Mouse (Mus musculus) embryonic facial prominence, embryonic 10.5 days (tissue): ENCODE results near the gene Gm21800. TPM values are rescaled to one million over a fixed set of nuclear protein-coding genes. Genes with fewer than 3 reads are reported as not detected.
"Not testable (repeated sequence)": the region's sequence is repeated elsewhere in the genome, so short reads cannot be mapped to it uniquely, and the experiment has no call there.

Experiments used
- DNase-seq: peaks from one replicate; pipeline ENCODE4 v3.0.0-alpha.2; 2017; ENCODE audit warnings: low spot score
- H3K27ac ChIP-seq: fragments of 300-500 bp; sonication (generic); replicated peaks from 2 replicates; pipeline ENCODE4 v1.5.1; 2016; ENCODE audit warnings: mild to moderate bottlenecking
- H3K27me3 ChIP-seq: fragments of 300-500 bp; sonication (generic); replicated peaks from 2 replicates; pipeline ENCODE4 v1.6.1; 2016; ENCODE audit warnings: low read depth, mild to moderate bottlenecking; ENCODE audit not compliant: poor library complexity, severe bottlenecking
- H3K36me3 ChIP-seq: fragments of 300-500 bp; sonication (generic); replicated peaks from 2 replicates; pipeline ENCODE4 v1.6.1; 2016; ENCODE audit warnings: mild to moderate bottlenecking, moderate library complexity
- H3K4me1 ChIP-seq: fragments of 300-500 bp; sonication (generic); 2 replicates; pipeline ENCODE4 v1.6.1; 2016
- H3K4me3 ChIP-seq: fragments of 300-500 bp; sonication (generic); 2 replicates; pipeline ENCODE4 v1.5.1; 2016; ENCODE audit warnings: mild to moderate bottlenecking, moderate library complexity
- H3K9me3 ChIP-seq: fragments of 300-500 bp; sonication (generic); 2 replicates; pipeline ENCODE4 v1.6.1; 2016; ENCODE audit warnings: mild to moderate bottlenecking
- WGBS: fragments of 180-500 bp; shearing (Covaris S2); methylation state at CpG from one replicate; pipeline ENCODE4 v1.1.7; 2016; 5-methylcytosine and 5-hydroxymethylcytosine counted together
- polyA plus RNA-seq: library from polyadenylated mRNA; unstranded; fragments of >200 nt; fragmentation: Nextera tagmentation; extraction: Ambion mirVana; gene quantifications from 2 replicates; pipeline ENCODE4 v1.2.1, GENCODE M21; 2016

Gene Gm21800
- not detected in 2 replicates for polyA plus RNA-seq

GRCm38 (mm10) chrY:41406198-41406597, at the start of gene Gm21800:
Gm21800 (plus strand) TSS chrY:41406498.
- H3K27me3 ChIP-seq, H3K36me3 ChIP-seq, H3K9me3 ChIP-seq, H3K4me1 ChIP-seq, H3K4me3 ChIP-seq, DNase-seq, H3K27ac ChIP-seq: not testable (repeated sequence)
- 77% methylated on average over 2 of the region's 3 CpGs for WGBS
